Mouse (Mus musculus): ENCODE measurements around the gene Xpnpep2.

- TF ChIP-seq CTCF (IDR thresholded peaks at IDR 0.05; ENCODE audit: low read depth) (no peak), EP300 (IDR thresholded peaks at IDR 0.05; ENCODE audit: low read depth) (no peak)
These were observed 5.3 kb upstream of the Xpnpep2 start for GRCm38 (mm10) chrX:48103256-48103655.

Measured in liver, postnatal 0 days (tissue).